Mouse (Mus musculus): ENCODE measurements around the gene Pcolce2.

The Pcolce2 gene

DNA sequence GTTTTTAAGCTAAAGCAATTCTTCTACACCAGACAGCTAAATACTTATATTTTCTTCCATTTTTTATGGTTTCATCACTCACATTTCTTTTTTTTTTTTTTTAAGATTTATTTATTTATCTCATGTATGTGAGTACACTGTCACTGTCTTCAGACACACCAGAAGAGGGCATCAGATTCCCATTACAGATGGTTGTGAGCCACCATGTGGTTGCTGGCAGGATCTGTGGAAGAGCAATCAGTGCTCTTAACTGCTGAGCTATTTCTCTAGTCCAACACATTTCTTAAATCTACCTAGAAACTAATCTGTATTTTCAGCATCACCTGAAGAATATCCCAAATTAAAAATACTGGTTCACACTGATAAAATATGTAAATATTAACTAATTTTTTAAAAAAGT lies 98.8 kb downstream of the Pcolce2 start:
- no peak for DNase-seq

DNA sequence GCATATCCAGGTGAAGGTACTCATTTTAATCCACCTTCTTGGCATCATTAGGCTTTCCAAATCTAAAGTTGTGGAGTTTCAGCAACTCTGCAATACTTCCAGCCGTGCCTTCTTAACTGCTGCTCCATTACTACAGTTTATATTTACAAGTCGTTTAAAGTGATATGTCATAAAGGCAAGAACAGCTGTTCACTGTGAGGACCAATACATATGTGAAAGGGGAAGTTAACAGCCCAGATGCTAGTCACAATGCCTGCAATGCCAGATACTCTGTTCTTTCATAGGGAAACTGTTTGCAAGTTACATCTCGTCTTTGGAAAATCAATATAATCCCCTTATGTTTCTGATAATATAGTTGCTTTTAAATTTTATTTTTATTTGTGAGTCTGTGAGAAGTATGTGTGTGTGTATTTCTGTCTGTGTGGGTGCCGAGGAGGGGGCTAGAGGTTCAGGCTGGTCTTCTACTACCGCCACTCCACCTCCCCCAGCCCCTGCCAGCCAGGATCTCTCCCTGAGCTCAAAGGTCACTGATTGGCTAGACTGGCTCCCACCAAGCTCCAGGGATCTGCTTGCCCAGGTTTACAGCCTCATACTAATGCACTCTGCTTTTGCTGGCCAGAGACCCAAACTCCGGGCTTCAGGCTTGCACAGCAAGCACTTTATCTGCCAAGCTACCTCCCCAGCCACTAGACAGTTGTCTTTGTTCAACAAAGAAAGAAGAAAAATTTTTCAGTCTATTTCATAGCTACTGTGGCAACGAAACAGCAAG lies 107.6 kb downstream of the Pcolce2 start:
- DNase-seq, result no peak

DNA sequence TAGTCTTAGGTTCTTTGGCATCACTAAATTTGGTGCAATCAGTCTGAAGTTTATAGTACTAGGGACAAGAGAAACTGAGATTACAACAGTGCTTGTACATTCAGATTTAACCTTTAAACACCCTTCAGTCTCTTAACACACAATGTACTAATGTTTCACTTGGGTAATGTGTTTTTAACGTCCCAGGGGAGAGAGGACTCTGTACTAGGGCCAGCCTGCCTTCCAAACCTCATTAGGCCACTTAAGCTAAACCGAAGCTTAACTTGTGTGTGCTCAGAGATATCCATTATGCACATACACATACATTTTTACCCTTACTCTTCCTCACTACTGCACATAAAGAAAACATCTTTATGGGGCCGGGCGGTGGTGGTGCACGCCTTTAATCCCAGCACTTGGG lies 109.9 kb downstream of the Pcolce2 start:
- DNase-seq, result no peak

Measured in spleen, adult 18-20 months (tissue).